Mouse (Mus musculus): Measurements from ENCODE around the gene Sf3b4. TPM values are rescaled to one million over a fixed set of nuclear protein-coding genes. Genes with fewer than 3 reads are reported as not detected.

Sf3b4 gene
- 152 and 153 TPM in 2 replicates for polyA plus RNA-seq (2015; fragmentation: Nextera tagmentation; extraction: Ambion mirVana)

DNA sequence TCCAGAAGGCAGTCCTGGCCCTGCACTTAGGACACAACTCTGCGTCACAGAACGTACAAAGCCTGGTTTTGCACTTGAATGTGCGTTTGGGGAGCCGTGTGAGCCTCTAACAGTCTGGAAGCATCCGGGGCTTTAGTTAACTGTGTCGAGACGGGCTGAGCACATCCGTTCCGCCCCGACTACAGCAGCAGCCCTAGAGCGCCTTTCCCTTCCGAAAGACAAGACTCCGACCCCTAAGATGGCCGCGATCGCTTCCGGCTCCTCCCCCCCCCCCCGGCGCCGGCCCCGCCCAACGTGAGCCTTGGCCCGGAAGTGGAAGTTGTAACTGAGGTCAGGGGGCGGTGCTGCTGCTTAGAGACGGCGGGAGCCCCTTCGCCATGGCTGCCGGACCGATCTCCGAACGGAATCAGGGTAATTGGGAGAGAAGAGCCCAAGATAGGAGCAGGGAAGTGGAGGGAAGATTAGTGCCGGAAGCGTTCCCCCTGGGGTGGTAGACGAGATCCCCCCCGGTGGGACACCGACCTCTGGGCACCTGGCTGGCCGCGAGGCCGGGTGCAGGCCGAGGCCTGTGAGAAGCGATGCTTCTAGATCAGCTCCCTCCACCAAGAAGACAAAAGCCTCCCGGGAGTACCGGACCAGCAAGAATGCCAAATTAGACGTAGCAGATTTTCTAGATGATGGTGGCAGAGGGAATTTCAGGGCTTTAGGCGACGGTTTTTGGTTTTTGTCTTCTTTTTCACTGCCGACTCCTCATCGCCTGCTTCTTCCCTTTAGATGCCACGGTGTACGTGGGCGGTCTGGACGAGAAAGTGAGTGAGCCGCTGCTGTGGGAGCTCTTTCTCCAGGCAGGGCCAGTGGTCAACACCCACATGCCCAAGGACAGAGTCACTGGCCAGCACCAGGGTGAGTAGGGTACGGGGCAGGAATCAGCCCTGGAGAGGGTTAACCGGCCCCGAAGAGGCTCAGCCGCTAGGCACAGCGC lies at the start of gene Sf3b4:
Gene Sf3b4, plus strand, starts transcription at position 136 of the 982 bp plus-strand sequence.
- peaks cover 15% of the 10 kb centered on the region for H3K4me1 ChIP-seq (replicated peaks)
- peak within 1 kb of the TSS; percentile 99 for H3K27ac ChIP-seq
- under 1% methylated on average over 54 of the region's 58 CpGs for WGBS
- no peaks in the 10 kb centered on the region for H3K9me3 ChIP-seq
- peak within 1 kb of the TSS; percentile 84 for H3K9ac ChIP-seq
- no peaks in the 10 kb centered on the region for H3K27me3 ChIP-seq (replicated peaks)
- H3K36me3 ChIP-seq: peaks cover 17% of the 10 kb centered on the region
- peak within 1 kb of the TSS; percentile 78 for H3K4me3 ChIP-seq (replicated peaks)
- peak within 1 kb of the TSS; percentile 84 for H3K4me2 ChIP-seq (replicated peaks)
- peak; percentile 96 for ATAC-seq

DNA sequence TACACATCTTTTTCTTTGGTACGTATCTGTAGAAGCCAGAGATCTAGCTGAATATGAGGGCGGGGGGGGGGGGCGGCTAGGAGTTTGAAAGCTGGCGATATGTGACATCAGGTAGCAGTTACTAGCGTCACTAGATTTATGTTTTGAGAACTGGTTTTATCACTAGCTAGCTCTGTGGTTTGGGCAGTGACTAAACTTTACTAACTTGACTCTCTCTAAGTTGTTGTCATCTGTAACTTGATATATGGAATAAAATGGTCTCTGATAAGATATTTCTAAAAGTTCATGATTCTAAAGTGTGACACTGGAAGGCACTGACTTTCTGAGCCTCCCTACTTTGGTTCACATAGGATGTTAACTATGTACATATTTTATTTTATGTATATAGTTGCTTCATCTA lies 47.9 kb upstream of the Sf3b4 start:
- ATAC-seq: no peak

DNA sequence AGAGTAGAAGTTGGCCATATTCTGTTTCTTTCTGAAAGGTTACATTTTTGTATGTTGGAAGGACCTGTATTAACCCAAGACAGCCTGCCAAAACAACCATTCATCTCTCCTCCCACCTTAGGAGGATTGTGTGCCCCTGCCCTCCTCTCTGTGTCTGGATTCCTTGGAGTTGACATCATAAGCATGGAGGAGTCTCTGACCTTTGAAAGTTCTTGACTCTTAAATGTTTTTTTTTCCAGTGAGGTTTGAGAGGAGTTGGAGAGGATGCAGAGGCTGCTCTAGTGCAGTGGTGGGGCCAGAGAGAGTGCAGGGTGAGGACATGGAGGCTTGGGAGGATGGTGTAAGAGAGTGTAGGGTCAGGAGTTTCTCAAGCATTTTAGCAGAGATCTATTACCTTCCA lies 44.0 kb upstream of the Sf3b4 start:
- ATAC-seq: no peak

More for the DNA sequence above, 47.9 kb upstream of the Sf3b4 start:
- H3K36me3 ChIP-seq: no peaks in the 10 kb centered on the region
- no peaks in the 10 kb centered on the region for H3K4me1 ChIP-seq (replicated peaks)
- 95% methylated on average over 5 of the region's 5 CpGs for WGBS
- H3K9ac ChIP-seq: no peak overlapping the region
- H3K27ac ChIP-seq: no peak overlapping the region
- H3K27me3 ChIP-seq (replicated peaks): no peaks in the 10 kb centered on the region
- no peak overlapping the region for H3K4me3 ChIP-seq (replicated peaks)
- H3K9me3 ChIP-seq: no peaks in the 10 kb centered on the region
- no peak overlapping the region for H3K4me2 ChIP-seq (replicated peaks)

DNA sequence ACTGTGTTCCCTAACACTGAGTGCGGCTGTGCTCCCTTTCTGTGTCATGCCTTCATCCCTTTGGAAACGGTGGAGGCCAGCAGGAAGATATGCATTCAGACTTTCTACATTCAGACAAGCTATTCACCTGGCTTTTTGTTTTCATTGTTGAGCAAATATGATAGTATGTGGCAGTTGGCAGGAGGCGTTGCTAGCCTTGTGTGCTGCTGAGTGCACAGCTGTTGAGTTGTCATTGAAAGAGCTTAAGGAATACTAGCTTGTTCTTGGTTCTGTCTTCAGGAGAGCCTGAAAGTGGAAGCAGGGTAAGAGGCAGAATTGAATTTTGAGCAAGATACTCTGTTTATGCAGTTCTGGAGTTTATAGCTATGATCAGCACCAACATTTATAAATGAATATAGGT lies 39.7 kb upstream of the Sf3b4 start:
- no peak overlapping the region for H3K4me2 ChIP-seq (replicated peaks)
- no peaks in the 10 kb centered on the region for H3K4me1 ChIP-seq (replicated peaks)
- no peak for ATAC-seq
- H3K27me3 ChIP-seq (replicated peaks): no peaks in the 10 kb centered on the region
- no peak overlapping the region for H3K27ac ChIP-seq
- no peaks in the 10 kb centered on the region for H3K9me3 ChIP-seq
- H3K36me3 ChIP-seq: no peaks in the 10 kb centered on the region
- no peak overlapping the region for H3K9ac ChIP-seq
- WGBS: 78% methylated on average over 3 of the region's 3 CpGs
- H3K4me3 ChIP-seq (replicated peaks): no peak overlapping the region

More for the DNA sequence above, 44.0 kb upstream of the Sf3b4 start:
- Histone ChIP-seq H3K36me3 (no peaks in the 10 kb centered on the region), H3K9me3 (no peaks in the 10 kb centered on the region), H3K9ac (no peak overlapping the region), H3K27me3 (replicated peaks) (no peaks in the 10 kb centered on the region), H3K4me3 (replicated peaks) (no peak overlapping the region), H3K27ac (no peak overlapping the region), H3K4me1 (replicated peaks) (no peaks in the 10 kb centered on the region), H3K4me2 (replicated peaks) (no peak overlapping the region)

DNA sequence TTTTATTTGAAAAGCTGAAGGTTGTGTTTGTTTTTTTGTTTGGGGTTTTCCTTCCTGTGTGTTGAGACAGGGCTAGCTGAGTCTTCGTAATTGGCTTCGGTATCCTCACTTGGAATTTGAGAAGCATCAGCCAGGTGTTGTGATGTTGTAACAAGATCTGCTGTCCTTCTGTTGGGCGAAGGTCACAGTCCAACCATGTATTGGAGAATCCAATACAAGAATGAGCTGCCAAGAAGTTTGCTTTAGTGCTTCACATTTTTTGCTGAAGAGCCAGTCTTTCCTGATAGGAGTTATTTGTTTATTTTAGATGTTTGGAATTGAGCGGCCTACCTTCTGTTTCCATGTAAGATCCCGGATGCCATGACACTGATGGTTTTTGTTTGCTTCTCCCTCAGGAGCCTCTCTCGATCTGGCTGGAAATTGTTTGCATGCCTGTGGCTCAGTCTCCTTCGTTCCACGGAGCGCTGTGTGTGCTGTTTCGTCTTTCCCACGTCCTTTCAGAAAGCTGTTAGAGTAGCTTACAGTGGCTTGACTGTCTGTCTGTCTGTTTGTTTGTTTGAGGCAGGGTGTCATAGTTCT lies 38.7 kb upstream of the Sf3b4 start:
- no peak for ATAC-seq
- Histone ChIP-seq H3K36me3 (no peaks in the 10 kb centered on the region), H3K4me1 (replicated peaks) (no peaks in the 10 kb centered on the region), H3K4me2 (replicated peaks) (no peak overlapping the region), H3K27ac (no peak overlapping the region), H3K9ac (no peak overlapping the region), H3K9me3 (no peaks in the 10 kb centered on the region), H3K27me3 (replicated peaks) (no peaks in the 10 kb centered on the region), H3K4me3 (replicated peaks) (no peak overlapping the region)
- 48% methylated on average over 11 of the region's 11 CpGs for WGBS

- no peaks in the 10 kb centered on the region for H3K9me3 ChIP-seq
- H3K4me1 ChIP-seq (replicated peaks): no peaks in the 10 kb centered on the region
- WGBS: 72% methylated on average over 3 of the region's 3 CpGs
- no peak overlapping the region for H3K27ac ChIP-seq
- H3K27me3 ChIP-seq (replicated peaks): no peaks in the 10 kb centered on the region
- no peak for ATAC-seq
- H3K9ac ChIP-seq: no peak overlapping the region
- no peaks in the 10 kb centered on the region for H3K36me3 ChIP-seq
- H3K4me3 ChIP-seq (replicated peaks): no peak overlapping the region
- H3K4me2 ChIP-seq (replicated peaks): no peak overlapping the region
Measured at GRCm38 (mm10) chr3:96135011-96135410, 37.1 kb upstream of the Sf3b4 start.

DNA sequence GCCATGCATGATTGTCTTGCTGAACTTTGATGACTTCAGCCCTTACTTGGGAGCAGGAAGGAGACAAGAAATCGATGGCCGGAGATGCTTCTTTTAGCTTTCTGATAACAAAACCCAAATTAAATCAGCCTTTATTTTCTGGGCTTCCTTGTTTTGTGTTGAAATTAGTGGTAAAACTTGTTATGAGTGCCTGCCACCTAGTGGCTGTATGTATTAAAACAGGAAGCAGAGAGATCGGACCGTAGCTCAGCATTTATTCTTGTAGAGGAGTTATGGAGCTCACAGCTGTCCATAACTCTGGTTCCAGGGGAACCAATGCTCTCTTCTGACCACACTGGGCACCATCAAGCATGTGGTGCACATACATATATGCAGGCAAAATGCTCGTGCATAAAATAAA lies 24.2 kb upstream of the Sf3b4 start:
- no peak for ATAC-seq

GRCm38 (mm10) chr3:96151836-96152235 lies 20.3 kb upstream of the Sf3b4 start:
- Histone ChIP-seq H3K27me3 (replicated peaks) (no peaks in the 10 kb centered on the region), H3K4me3 (replicated peaks) (no peak overlapping the region), H3K9me3 (no peaks in the 10 kb centered on the region), H3K9ac (no peak overlapping the region), H3K4me2 (replicated peaks) (no peak overlapping the region), H3K4me1 (replicated peaks) (no peaks in the 10 kb centered on the region), H3K36me3 (peaks cover 40% of the 10 kb centered on the region), H3K27ac (no peak overlapping the region)
- WGBS: 87% methylated on average over 7 of the region's 7 CpGs
- no peak for ATAC-seq

More for the DNA sequence above, 24.2 kb upstream of the Sf3b4 start:
- no peak overlapping the region for H3K4me3 ChIP-seq (replicated peaks)
- H3K4me1 ChIP-seq (replicated peaks): no peaks in the 10 kb centered on the region
- no peak overlapping the region for H3K9ac ChIP-seq
- H3K36me3 ChIP-seq: peaks cover 17% of the 10 kb centered on the region
- WGBS: 18% methylated on average over 5 of the region's 5 CpGs
- no peak overlapping the region for H3K27ac ChIP-seq
- H3K27me3 ChIP-seq (replicated peaks): no peaks in the 10 kb centered on the region
- H3K4me2 ChIP-seq (replicated peaks): no peak overlapping the region
- H3K9me3 ChIP-seq: no peaks in the 10 kb centered on the region

- Histone ChIP-seq H3K27ac (no peak overlapping the region), H3K4me2 (replicated peaks) (no peak overlapping the region), H3K4me3 (replicated peaks) (no peak overlapping the region), H3K9me3 (no peaks in the 10 kb centered on the region), H3K36me3 (peaks cover 40% of the 10 kb centered on the region), H3K4me1 (replicated peaks) (no peaks in the 10 kb centered on the region), H3K9ac (no peak overlapping the region), H3K27me3 (replicated peaks) (no peaks in the 10 kb centered on the region)
- ATAC-seq: no peak
- WGBS: 94% methylated on average over 5 of the region's 5 CpGs
Measured at GRCm38 (mm10) chr3:96152611-96153010, 19.5 kb upstream of the Sf3b4 start.

GRCm38 (mm10) chr3:96155501-96155900 lies 16.6 kb upstream of the Sf3b4 start:
- H3K4me2 ChIP-seq (replicated peaks): no peak overlapping the region
- ATAC-seq: no peak
- no peak overlapping the region for H3K27ac ChIP-seq
- 83% methylated on average over 8 of the region's 8 CpGs for WGBS
- H3K9ac ChIP-seq: no peak overlapping the region
- H3K4me1 ChIP-seq (replicated peaks): peaks cover 6% of the 10 kb centered on the region
- peaks cover 40% of the 10 kb centered on the region for H3K36me3 ChIP-seq
- no peaks in the 10 kb centered on the region for H3K27me3 ChIP-seq (replicated peaks)
- H3K9me3 ChIP-seq: no peaks in the 10 kb centered on the region
- no peak overlapping the region for H3K4me3 ChIP-seq (replicated peaks)

GRCm38 (mm10) chr3:96159820-96160219 lies 12.3 kb upstream of the Sf3b4 start:
- Histone ChIP-seq H3K27me3 (replicated peaks) (no peaks in the 10 kb centered on the region), H3K36me3 (peaks cover 7% of the 10 kb centered on the region), H3K4me2 (replicated peaks) (peak overlapping the region; percentile 92), H3K27ac (peak overlapping the region; percentile 80), H3K9ac (0 out of 2 replicates have a peak overlapping the region, but pooled peaks have one; percentile 67), H3K4me1 (replicated peaks) (peaks cover 6% of the 10 kb centered on the region), H3K4me3 (replicated peaks) (peak overlapping the region; percentile 7; the same call in 1 of the 2 replicates), H3K9me3 (no peaks in the 10 kb centered on the region)
- WGBS: 51% methylated on average over 4 of the region's 4 CpGs
- ATAC-seq: peak; percentile 9

DNA sequence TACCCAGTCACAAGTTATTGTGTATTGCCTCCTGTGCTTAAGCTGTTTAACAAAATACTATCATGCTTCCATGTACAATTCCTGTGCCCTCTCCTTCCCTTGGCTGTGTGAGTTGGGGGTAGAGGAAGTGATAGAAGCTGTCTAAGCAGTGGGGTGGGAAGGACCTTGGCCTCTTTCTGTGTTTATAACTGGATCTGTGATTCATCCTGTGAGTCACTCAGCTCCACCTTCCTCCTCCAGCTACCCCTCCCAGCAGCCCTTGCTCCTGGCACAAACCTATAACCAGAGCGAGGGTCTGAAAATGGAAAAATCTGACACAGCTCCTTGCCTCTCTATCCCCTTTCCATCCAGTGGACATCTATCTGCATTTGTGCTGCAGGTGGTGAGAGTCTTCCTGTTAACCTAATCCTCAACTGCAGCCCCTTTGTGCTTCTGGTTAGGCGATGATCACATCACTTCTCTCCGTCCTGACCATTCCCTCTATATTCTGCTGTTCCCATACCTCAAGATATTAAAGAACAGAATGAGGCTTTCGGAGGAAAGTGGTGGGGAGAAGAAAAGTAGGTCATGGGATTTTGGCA lies 11.8 kb upstream of the Sf3b4 start:
- peak overlapping the region; percentile 80 for H3K27ac ChIP-seq
- WGBS: 23% methylated on average over 4 of the region's 4 CpGs
- H3K9ac ChIP-seq: peak overlapping the region; percentile 67; the same call in 1 of the 2 replicates
- H3K4me3 ChIP-seq (replicated peaks): peak overlapping the region; percentile 7; the same call in 1 of the 2 replicates
- 0 out of 2 replicates have a peak, but pooled peaks cover 4% of the 10 kb centered on the region for H3K36me3 ChIP-seq
- peaks cover 6% of the 10 kb centered on the region for H3K4me1 ChIP-seq (replicated peaks)
- ATAC-seq: peak; percentile 87
- no peaks in the 10 kb centered on the region for H3K27me3 ChIP-seq (replicated peaks)
- peak overlapping the region; percentile 92 for H3K4me2 ChIP-seq (replicated peaks)
- no peaks in the 10 kb centered on the region for H3K9me3 ChIP-seq

Data from intestine, embryonic 15.5 days (tissue).